Mouse (Mus musculus) brown adipose tissue, adult 24 weeks (tissue): ENCODE data around the gene Srebf1. TPM values are rescaled to one million over a fixed set of nuclear protein-coding genes. Genes with fewer than 3 reads are reported as not detected.

Experiments
- H3K27ac ChIP-seq: fragments of 200-500 bp; replicated peaks from 2 replicates; pipeline ENCODE4 v1.5.1; 2012; ENCODE audit warnings: low read depth, mild to moderate bottlenecking, low read length
- H3K4me1 ChIP-seq: fragments of 200-500 bp; 2 replicates; pipeline ENCODE4 v1.6.1; 2012; ENCODE audit warnings: low read length, mixed read lengths; ENCODE audit not compliant: control insufficient read depth, insufficient read depth, insufficient read length
- H3K4me3 ChIP-seq: fragments of 200-500 bp; 2 replicates; pipeline ENCODE4 v1.5.1; 2012; ENCODE audit warnings: low read depth, mild to moderate bottlenecking, low read length, moderate library complexity; ENCODE audit not compliant: insufficient read depth
- polyA plus RNA-seq: library from polyadenylated mRNA; stranded (reverse); fragments of >200 nt; gene quantifications from 2 replicates; pipeline ENCODE4 v1.2.4, GENCODE M21; 2012; ENCODE audit not compliant: missing spikeins, insufficient read depth, insufficient read length

Srebf1 gene
- polyA plus RNA-seq, 1 experiment = 192 TPM

DNA sequence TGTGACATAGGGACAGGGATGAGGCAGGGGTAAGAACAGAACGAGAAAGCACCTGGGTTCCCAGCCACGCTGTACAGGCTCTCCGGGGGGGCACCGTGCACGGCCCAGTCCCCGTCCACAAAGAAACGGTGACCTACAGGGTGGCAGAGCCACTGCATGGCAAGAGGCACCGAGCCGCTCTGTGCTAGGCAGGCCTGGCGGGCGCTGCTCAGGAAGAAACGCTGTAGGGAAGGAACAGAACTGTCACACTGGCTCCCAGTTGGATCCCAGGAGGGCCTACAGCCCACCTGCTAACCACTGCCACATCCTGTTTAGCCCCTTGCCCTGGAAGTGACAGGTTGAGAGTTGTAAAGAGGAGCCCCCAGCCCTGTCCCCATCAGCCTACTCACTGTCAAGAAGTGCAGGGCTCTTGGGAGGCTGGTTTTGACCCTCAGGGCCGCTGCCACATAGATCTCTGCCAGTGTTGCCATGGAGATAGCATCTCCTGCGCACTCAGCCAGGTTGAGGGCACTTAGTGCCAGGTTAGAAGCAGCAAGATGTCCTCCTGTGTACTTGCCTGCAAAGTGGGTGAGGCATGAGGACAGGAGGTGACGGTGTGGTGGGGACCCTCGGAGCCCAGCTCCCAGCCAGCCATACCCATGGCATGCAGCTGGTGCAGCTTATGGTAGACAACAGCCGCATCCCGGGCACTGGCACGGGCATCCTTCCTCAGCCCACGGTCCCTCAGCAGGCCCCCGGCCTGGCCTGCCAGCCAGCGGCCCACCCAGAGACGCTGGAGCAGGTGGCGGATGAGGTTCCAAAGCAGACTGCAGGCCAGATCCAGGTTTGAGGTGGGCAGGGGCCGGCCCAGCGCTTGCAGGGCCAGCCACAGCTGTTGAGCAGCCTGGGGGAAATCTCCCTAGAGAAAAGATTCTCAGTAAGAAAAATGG lies 19.4 kb downstream of the Srebf1 start:
- Histone ChIP-seq H3K4me1 (peaks cover 8% of the 10 kb centered on the region; the same call in 1 of the 2 replicates), H3K4me3 (no peak overlapping the region), H3K27ac (no peak overlapping the region)

DNA sequence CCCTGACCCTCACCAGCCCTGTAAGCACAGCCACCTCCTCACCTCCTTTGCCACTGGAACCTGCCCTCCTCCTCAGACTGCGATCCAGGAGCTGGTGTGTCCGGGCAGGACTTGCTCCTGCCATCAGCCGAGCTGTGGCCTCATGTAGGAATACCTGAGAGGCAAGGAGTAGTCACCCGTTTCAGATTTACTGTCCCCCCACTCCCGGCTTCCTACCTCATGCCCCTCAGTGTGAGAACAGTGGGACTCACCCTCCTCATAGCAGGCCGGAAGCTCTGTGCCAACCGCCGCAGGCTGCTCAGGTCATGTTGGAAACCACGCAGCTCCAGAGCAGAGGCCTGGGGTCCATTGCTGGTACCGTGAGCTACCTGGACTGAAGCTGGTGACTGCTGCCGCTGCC lies 22.0 kb downstream of the Srebf1 start:
- no peak overlapping the region for H3K27ac ChIP-seq
- no peak overlapping the region for H3K4me3 ChIP-seq
- H3K4me1 ChIP-seq = no peaks in the 10 kb centered on the region

DNA sequence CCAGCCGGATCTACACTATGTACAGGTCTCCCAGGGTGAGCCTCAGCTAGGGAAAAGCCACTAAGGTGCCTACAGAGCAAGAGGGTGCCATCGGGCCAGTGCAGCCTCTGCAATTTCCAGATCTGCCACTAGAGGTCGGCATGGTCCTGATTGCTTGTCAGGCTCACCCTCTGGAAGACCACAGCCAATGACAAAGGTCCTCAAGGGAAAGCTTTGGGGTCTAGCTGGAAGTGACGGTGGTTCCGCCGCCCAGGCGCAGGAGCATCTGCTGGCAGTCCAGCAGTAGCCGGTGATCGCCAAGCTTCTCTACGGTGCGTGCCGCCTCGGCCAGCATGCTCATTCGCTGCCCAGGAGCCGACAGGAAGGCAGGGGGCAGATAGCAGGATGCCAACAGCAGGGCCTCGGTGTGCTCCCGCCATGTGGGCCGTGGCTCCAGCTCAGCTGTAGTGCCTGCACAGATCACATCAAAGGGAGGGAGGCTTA lies 22.6 kb downstream of the Srebf1 start:
- Histone ChIP-seq H3K4me1 (no peaks in the 10 kb centered on the region), H3K27ac (no peak overlapping the region), H3K4me3 (no peak overlapping the region)

DNA sequence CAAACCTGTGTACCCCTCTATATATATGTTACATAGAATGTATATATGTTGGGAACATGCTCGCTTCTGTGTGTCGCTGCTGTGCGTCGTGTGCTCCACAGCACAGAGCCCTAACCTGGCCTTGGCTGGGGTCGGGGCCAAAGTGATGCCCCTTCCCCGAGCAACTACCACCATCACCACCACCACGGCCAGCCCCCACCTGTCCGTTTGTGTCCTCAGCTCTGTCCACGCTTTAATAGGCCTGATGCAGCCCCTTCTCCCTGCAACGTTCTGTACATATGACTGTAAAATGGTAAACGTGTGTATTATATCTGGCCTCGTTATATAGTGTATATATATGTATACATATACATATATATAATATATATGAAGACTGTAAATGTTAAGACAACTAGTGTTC lies 23.7 kb downstream of the Srebf1 start:
- no peaks in the 10 kb centered on the region for H3K4me1 ChIP-seq
- no peak overlapping the region for H3K4me3 ChIP-seq
- no peak overlapping the region for H3K27ac ChIP-seq

DNA sequence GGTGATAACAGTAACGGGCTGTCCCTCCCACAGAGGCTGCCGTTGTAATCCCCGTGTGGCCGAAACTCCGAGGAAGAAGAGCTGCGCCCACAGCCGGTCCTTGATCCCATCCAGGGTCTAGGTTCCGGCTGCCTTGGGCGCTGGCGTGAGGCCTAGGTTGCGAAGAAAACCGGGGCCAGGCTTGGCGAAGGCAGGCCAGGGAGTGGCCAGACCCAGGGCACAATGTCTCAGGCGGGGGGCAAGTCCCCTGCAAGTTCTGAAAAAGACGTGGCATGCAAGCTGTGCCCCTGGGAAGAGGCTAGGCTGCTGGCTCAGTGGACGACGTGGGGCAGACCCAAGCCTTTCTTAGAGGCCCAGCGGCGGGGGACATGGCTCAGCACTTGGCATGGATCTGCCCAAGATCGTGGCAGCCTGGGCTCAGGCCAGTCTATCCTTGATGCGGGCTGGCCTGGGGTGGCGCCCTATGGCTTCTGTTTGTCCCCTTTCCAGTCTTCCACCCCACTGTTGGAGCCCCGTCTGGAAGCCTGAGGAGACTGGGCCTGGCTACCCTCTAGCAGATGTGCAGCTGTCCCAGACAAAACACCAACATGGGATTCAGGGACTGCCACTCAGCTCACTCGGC lies 24.3 kb downstream of the Srebf1 start:
- H3K4me1 ChIP-seq = no peaks in the 10 kb centered on the region
- H3K27ac ChIP-seq = no peak overlapping the region
- no peak overlapping the region for H3K4me3 ChIP-seq

DNA sequence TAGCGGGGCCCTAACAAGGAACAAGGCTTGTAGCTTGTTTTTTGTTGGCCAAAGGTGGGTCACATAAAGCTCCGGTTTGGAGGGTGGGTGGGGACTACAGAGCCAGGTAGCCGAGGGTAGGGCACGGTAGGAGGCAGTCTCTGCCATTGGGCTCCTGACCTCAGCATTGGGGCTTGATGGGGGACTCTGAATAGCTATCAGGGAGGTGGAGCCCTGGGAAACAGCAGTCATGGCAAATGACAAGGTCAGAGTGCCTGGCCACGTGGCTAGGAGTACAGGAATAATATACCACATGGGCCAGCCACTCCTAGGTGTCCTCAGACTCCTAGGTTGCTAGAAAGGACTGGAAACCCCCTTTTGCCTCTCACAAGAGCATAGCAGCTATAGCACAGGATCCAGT lies 26.0 kb downstream of the Srebf1 start:
- Histone ChIP-seq H3K27ac (no peak overlapping the region), H3K4me3 (no peak overlapping the region), H3K4me1 (peaks cover 2% of the 10 kb centered on the region; the same call in 1 of the 2 replicates)

DNA sequence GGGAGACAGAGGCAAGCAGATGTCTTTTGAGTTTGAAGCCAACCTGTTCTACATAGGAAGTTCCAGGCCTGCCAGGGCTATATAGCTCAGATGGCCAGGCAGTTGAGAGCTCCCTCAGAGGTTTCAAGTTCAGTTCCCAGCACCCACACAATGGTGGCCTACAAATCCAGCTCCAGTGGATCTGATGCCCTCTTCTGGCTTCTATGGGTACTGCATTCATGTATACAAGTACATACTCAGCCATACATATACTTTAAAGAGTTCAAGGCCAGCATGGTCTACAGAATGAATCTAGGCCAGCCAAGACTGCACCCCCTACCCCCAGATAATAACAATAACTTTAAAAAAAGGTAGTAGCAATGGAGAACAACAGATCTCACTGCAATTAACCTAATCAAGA lies 27.3 kb downstream of the Srebf1 start:
- H3K4me3 ChIP-seq = no peak overlapping the region
- H3K27ac ChIP-seq = no peak overlapping the region
- peaks cover 2% of the 10 kb centered on the region; the same call in 1 of the 2 replicates for H3K4me1 ChIP-seq

DNA sequence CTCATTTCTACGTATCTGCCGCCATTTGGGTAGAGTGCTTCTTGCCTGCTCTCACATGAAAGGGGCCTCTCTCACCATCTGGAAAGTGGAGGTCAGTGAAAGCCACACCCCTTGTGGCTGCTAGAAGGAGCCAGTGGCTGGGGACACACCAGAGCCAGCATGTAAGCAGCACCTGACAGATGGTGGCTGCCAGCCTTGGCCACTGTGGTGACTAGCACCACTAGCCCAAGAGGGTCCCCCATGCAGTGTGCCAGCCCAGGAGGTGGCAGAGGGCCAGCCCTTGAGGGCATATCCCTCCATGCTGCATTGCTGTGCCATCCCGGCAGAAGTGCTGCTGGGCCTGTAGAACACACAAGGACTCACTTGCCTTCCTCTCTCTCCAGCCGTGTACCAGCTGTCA lies 28.8 kb downstream of the Srebf1 start:
- Histone ChIP-seq H3K4me3 (no peak overlapping the region), H3K27ac (no peak overlapping the region), H3K4me1 (peaks cover 9% of the 10 kb centered on the region; the same call in 1 of the 2 replicates)

DNA sequence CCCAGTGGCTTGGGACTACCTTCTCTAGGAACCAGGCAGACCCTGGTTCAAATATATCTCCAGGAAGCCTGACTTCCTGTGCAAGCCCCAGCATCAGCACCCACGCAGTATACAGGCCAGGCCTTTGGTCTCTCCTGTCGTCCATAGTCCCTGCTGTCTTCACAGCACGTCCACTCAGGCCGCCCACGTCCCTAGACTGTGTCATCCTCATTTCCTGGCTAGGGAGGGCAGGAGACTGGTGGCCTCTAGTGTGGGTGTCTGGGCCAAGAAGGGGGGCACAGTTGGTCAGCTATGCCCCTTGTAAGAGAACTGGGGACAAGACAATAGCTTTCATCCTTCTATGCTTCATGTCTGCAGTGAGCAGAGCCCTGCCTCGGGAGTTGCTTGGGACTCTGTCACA lies 29.8 kb downstream of the Srebf1 start:
- Histone ChIP-seq H3K4me3 (no peak overlapping the region), H3K4me1 (peaks cover 9% of the 10 kb centered on the region; the same call in 1 of the 2 replicates)

DNA sequence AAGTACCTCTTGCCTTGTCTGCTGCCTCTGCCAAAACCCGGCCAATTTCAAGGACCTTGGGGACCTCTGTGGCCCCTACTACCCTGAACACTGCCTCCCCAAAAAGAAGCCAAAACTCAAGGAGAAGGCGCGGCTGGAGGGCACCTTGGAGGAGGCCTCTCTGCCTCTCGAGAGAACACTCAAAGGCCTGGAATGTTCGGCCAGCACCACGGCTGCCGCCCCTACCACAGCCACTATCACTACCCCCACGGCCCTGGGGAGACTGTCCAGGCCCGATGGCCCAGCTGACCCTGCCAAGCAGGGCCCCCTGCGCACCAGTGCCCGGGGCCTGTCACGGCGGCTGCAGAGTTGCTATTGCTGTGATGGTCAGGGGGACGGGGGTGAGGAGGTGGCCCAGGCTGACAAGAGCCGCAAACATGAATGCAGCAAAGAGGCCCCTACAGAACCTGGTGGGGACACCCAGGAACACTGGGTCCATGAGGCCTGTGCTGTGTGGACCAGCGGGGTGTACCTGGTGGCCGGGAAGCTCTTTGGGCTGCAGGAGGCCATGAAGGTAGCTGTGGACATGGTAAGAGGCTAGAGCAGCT lies 32.2 kb downstream of the Srebf1 start:
- Histone ChIP-seq H3K4me1 (peaks cover 11% of the 10 kb centered on the region; the same call in 1 of the 2 replicates), H3K4me3 (no peak overlapping the region), H3K27ac (no peak overlapping the region; the same call in 1 of the 2 replicates)

More for the DNA sequence above, 29.8 kb downstream of the Srebf1 start:
- H3K27ac ChIP-seq = no peak overlapping the region

DNA sequence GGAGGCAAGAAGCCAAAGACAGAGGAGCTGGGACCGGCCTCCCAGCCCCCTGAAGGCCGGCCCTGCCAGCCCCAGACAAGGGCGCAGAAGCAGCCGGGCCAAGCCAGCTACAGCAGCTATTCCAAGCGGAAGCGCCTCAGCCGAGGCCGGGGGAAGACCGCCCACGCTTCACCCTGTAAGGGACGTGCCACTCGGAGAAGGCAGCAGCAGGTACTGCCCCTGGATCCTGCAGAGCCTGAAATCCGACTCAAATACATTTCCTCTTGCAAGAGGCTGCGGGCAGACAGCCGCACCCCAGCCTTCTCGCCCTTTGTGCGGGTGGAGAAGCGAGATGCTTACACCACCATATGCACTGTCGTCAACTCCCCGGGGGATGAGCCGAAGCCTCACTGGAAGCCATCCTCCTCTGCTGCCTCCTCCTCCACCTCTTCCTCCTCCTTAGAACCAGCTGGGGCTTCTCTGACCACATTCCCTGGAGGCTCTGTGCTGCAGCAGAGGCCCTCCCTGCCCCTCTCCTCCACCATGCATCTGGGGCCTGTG lies 32.8 kb downstream of the Srebf1 start:
- peaks cover 14% of the 10 kb centered on the region for H3K4me1 ChIP-seq
- H3K4me3 ChIP-seq = no peak overlapping the region
- H3K27ac ChIP-seq = no peak overlapping the region

DNA sequence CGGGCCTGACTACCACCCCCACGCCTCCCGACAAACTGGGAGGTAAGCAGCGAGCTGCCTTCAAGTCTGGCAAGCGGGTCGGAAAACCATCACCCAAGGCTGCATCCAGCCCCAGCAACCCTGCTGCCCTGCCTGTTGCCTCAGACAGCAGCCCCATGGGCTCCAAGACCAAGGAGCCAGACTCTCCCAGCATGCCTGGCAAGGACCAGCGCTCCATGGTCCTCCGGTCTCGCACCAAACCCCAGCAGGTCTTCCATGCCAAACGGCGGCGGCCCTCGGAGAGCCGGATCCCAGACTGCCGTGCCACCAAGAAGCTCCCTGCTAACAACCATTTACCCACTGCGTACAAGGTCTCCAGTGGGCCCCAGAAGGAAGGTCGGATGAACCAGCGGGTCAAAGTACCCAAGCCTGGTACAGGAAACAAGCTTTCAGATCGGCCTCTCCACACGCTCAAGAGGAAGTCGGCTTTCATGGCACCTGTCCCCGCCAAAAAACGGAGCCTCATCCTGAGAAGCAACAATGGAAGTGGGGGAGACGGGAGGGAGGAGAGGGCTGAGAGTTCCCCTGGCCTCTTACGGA lies 34.0 kb downstream of the Srebf1 start:
- Histone ChIP-seq H3K4me1 (peaks cover 16% of the 10 kb centered on the region), H3K27ac (no peak overlapping the region), H3K4me3 (no peak overlapping the region)

DNA sequence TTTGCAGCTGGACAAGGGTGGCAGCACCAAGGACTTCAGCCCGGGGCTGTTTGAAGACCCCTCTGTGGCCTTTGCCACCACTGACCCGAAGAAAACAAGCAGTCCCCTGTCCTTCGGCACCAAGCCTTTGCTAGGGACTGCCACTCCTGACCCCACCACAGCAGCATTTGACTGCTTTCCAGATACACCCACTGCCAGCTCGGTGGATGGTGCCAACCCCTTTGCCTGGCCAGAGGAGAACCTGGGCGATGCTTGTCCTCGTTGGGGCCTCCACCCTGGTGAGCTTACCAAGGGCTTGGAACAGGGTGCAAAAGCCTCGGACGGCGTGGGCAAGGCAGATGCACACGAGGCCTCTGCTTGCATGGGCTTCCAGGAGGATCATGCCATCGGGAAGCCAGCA lies 35.3 kb downstream of the Srebf1 start:
- Histone ChIP-seq H3K27ac (no peak overlapping the region), H3K4me3 (no peak overlapping the region), H3K4me1 (peaks cover 22% of the 10 kb centered on the region)

DNA sequence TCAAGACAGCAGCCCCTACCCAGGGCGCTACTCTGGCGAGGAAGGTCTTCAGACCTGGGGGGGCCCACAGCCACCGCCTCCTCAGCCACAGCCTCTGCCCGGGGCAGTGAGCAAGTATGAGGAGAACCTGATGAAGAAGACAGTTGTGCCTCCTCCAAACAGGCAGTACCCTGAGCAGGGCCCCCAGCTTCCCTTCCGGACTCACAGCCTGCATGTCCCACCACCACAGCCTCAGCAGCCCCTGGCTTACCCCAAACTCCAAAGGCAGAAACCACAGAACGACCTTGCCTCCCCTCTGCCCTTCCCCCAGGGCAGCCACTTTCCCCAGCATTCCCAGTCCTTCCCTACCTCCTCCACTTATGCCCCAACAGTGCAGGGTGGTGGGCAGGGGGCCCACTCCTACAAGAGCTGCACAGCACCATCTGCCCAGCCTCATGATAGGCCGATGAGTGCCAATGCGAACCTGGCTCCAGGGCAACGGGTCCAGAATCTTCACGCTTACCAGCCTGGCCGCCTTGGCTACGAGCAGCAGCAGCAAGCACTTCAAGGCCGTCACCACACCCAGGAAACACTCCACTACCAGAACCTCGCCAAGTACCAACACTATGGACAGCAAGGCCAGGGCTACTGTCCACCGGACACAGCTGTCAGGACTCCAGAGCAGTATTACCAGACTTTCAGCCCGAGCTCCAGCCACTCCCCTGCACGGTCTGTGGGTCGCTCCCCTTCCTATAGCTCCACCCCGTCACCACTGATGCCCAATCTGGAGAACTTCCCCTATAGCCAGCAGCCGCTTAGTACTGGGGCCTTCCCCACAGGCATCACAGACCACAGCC lies 36.8 kb downstream of the Srebf1 start:
- Histone ChIP-seq H3K4me3 (no peak overlapping the region), H3K4me1 (peaks cover 27% of the 10 kb centered on the region), H3K27ac (no peak overlapping the region)
